Mouse (Mus musculus) midbrain, embryonic 12.5 days (tissue): ENCODE measurements around the gene Wsb2. TPM values are rescaled to one million over a fixed set of nuclear protein-coding genes. Genes with fewer than 3 reads are reported as not detected.
"Not testable (repeated sequence)": the region's sequence is repeated elsewhere in the genome, so short reads cannot be mapped to it uniquely, and the experiment has no call there.

Source experiments
- ATAC-seq: fragments of 200-750 bp; cut with Nextera tagmentation; 2 replicates; pipeline ENCODE4 v1.8.0; 2017; ENCODE audit warnings: low read depth, moderate TSS enrichment, moderate library complexity; ENCODE audit not compliant: low FRiP score
- H3K27ac ChIP-seq: fragments of 300-500 bp; sonication (generic); replicated peaks from 2 replicates; pipeline ENCODE4 v1.5.1; 2016; ENCODE audit warnings: mild to moderate bottlenecking
- H3K27me3 ChIP-seq: fragments of 300-500 bp; sonication (generic); 2 replicates; pipeline ENCODE4 v1.6.1; 2016; ENCODE audit warnings: mild to moderate bottlenecking
- H3K36me3 ChIP-seq: fragments of 300-500 bp; sonication (generic); 2 replicates; pipeline ENCODE4 v1.6.1; 2016
- H3K4me1 ChIP-seq: fragments of 300-500 bp; sonication (generic); 2 replicates; pipeline ENCODE4 v1.6.1; 2016
- H3K4me2 ChIP-seq: fragments of 300-500 bp; sonication (generic); replicated peaks from 2 replicates; pipeline ENCODE4 v1.6.1; 2016; ENCODE audit warnings: mild to moderate bottlenecking, moderate library complexity
- H3K4me3 ChIP-seq: fragments of 300-500 bp; sonication (generic); 2 replicates; pipeline ENCODE4 v1.5.1; 2016; ENCODE audit warnings: mild to moderate bottlenecking
- H3K9ac ChIP-seq: fragments of 300-500 bp; sonication (generic); replicated peaks from 2 replicates; pipeline ENCODE4 v1.6.1; 2016; ENCODE audit warnings: mild to moderate bottlenecking, moderate library complexity
- H3K9me3 ChIP-seq: fragments of 300-500 bp; sonication (generic); 2 replicates; pipeline ENCODE4 v1.6.1; 2016; ENCODE audit warnings: mild to moderate bottlenecking
- WGBS: fragments of 180-500 bp; shearing (Covaris S2); methylation state at CpG from one replicate; pipeline ENCODE4 v1.1.7; 2016; 5-methylcytosine and 5-hydroxymethylcytosine counted together
- polyA plus RNA-seq: library from polyadenylated mRNA; unstranded; fragments of >200 nt; fragmentation: Nextera tagmentation; extraction: Ambion mirVana; gene quantifications from 2 replicates; pipeline ENCODE4 v1.2.1, GENCODE M21; 2016

Wsb2 gene
- polyA plus RNA-seq, 1 experiment from 2014 or later, result 113 TPM

DNA sequence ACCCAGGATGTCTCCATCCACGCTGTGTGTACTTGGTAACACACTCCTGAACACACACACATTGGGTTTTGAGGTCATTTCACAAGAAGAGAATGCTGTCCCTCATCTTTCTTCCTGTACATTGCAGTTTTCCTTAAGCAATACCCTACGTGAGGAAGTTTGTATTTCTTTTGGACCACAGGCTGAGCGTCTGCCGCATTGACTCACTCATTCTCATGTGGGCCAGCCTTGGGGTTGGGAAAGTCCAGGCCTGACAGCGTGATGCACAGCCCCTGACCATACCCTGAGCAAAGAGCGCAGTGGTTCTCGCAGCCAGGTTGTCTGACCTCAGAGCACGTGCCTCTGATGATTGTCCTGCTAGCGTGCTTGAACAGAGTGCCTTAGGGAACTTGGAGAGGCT, 16.3 kb downstream of the Wsb2 start:
- Histone ChIP-seq H3K36me3 (peaks cover 91% of the 10 kb centered on the region), H3K9ac (no peak overlapping the region), H3K4me3 (no peak overlapping the region), H3K27me3 (no peaks in the 10 kb centered on the region), H3K4me1 (no peaks in the 10 kb centered on the region), H3K4me2 (no peak overlapping the region), H3K9me3 (no peaks in the 10 kb centered on the region), H3K27ac (no peak overlapping the region)
- no peak for ATAC-seq
- 93% methylated on average over 9 of the region's 9 CpGs for WGBS

DNA sequence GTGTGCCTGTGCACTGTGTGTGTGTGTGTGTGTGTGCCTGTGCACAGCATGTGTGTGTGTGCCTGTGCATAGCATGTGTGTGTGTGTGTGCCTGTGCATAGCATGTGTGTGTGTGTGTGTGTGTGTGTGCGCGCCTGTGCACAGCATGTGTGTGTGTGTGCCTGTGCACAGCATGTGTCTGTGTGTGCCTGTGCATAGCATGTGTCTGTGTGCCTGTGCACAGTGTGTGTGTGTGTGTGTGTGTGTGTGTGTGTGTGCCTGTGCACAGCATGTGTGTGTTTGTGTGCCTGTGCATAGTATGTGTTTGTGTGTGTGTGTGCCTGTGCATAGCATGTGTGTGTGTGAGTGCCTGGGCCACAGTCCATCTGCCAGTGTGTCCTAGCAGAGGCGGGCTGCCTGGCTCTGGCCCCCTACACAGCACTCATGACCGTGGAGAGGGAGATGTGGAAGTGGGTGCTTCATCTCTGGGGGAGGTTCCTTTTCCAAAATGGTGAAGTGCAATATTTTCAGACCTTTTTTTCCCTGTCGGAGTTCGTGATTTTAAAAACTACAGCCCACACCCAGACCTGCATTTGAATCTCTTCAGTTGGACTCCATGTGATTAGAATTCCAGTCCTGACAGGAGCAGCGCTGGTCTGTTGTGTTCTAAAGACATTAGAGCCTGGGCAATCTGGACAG, 17.4 kb downstream of the Wsb2 start:
- H3K9me3 ChIP-seq, result no peaks in the 10 kb centered on the region
- no peak overlapping the region for H3K4me2 ChIP-seq
- no peak overlapping the region for H3K4me3 ChIP-seq
- no peak overlapping the region for H3K9ac ChIP-seq
- ATAC-seq, result no peak
- H3K4me1 ChIP-seq, result no peaks in the 10 kb centered on the region
- no peaks in the 10 kb centered on the region for H3K27me3 ChIP-seq
- peaks cover 91% of the 10 kb centered on the region for H3K36me3 ChIP-seq
- WGBS, result 86% methylated on average over 7 of the region's 7 CpGs
- H3K27ac ChIP-seq, result no peak overlapping the region

GRCm38 (mm10) chr5:117376331-117376761, 19.2 kb downstream of the Wsb2 start:
- H3K36me3 ChIP-seq, result peaks cover 91% of the 10 kb centered on the region

DNA sequence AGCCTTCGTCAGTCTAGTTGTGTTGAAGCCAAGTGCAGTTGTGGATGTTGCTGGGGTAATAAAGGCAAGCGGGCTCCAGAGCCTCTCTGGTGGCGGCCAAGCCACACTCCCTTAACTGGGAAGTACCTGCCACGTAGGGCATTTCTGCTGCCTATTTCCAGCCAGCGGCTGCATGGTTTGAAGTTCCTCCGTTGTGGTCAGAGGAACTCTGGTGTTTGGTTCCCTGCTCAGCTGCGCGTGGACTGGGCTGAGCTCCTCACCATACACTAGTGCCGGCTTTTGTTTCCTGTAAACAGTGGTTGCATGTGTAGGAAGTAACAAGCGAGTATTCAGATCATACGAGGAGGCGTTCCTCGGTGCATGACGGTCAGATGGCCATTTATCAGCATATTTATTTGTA, 20.6 kb downstream of the Wsb2 start:
- not testable (repeated sequence) for H3K9me3 ChIP-seq, H3K9ac ChIP-seq, H3K4me2 ChIP-seq, H3K27ac ChIP-seq, ATAC-seq, H3K4me1 ChIP-seq, H3K27me3 ChIP-seq, H3K4me3 ChIP-seq
- WGBS, result 92% methylated on average over 14 of the region's 14 CpGs
- peaks cover 91% of the 10 kb centered on the region for H3K36me3 ChIP-seq

More at GRCm38 (mm10) chr5:117376331-117376761, 19.2 kb downstream of the Wsb2 start:
- H3K4me3 ChIP-seq, result no peak overlapping the region
- no peak for ATAC-seq
- 87% methylated on average over 11 of the region's 11 CpGs for WGBS
- no peak overlapping the region for H3K4me2 ChIP-seq
- no peaks in the 10 kb centered on the region for H3K4me1 ChIP-seq
- H3K9me3 ChIP-seq, result no peaks in the 10 kb centered on the region
- H3K9ac ChIP-seq, result no peak overlapping the region
- H3K27ac ChIP-seq, result no peak overlapping the region
- no peaks in the 10 kb centered on the region for H3K27me3 ChIP-seq

- no peaks in the 10 kb centered on the region for H3K27me3 ChIP-seq
- no peak overlapping the region for H3K4me2 ChIP-seq
- H3K9ac ChIP-seq, result no peak overlapping the region
- no peaks in the 10 kb centered on the region for H3K9me3 ChIP-seq
- WGBS, result 83% methylated on average over 4 of the region's 4 CpGs
- no peak overlapping the region for H3K4me3 ChIP-seq
- no peak overlapping the region for H3K27ac ChIP-seq
- peaks cover 92% of the 10 kb centered on the region for H3K36me3 ChIP-seq
- H3K4me1 ChIP-seq, result no peaks in the 10 kb centered on the region
- ATAC-seq, result no peak
These were observed 23.1 kb downstream of the Wsb2 start for GRCm38 (mm10) chr5:117380199-117380598.

DNA sequence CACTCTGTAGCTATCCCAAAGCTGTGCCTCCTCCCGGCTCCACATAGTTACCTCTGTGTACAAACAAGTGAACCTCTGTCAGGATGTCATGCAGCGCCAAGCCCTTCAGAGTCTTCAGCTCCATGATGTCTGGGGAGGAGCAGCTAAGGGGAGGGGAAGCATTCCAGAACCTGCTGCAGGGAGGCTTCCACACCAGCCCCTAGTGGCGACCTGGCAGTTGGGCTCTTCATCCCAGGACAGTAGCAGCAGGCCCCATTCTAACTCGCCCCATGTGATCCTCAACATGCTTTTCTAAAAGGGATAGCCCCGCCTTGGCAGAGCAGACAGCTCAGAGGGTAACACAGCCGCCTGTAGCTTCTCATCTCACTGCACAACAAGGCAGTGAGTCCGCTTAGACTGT, 24.7 kb downstream of the Wsb2 start:
- H3K9ac ChIP-seq, result no peak overlapping the region
- H3K27ac ChIP-seq, result no peak overlapping the region
- H3K4me1 ChIP-seq, result no peaks in the 10 kb centered on the region
- no peaks in the 10 kb centered on the region for H3K27me3 ChIP-seq
- H3K36me3 ChIP-seq, result peaks cover 81% of the 10 kb centered on the region
- no peak overlapping the region for H3K4me2 ChIP-seq
- H3K9me3 ChIP-seq, result no peaks in the 10 kb centered on the region
- no peak for ATAC-seq
- 77% methylated on average over 7 of the region's 7 CpGs for WGBS
- H3K4me3 ChIP-seq, result no peak overlapping the region

DNA sequence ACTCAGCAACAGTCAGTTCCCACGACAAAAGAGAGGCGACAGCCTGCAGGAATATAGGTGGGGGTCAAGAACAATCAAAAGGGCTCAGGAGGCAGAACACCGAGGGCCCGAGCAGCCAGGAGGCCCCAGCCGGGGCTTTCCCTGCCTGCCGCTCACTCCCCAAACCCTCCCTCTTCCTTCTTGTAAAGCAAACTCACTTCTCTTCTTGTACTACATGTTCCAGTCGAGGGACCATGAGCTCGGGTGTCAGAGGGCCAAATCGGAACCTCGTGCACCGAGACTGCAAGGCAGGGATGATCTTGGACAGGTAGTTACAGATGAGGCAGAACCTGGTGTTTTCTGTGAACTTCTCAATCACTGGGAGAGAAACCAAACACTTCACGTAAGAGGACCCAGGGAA, 26.1 kb downstream of the Wsb2 start:
- no peak overlapping the region for H3K4me2 ChIP-seq
- peaks cover 72% of the 10 kb centered on the region for H3K36me3 ChIP-seq
- 76% methylated on average over 12 of the region's 12 CpGs for WGBS
- no peak for ATAC-seq
- no peaks in the 10 kb centered on the region for H3K9me3 ChIP-seq
- H3K27me3 ChIP-seq, result no peaks in the 10 kb centered on the region
- no peak overlapping the region for H3K27ac ChIP-seq
- H3K4me3 ChIP-seq, result no peak overlapping the region
- H3K9ac ChIP-seq, result no peak overlapping the region
- peaks cover 11% of the 10 kb centered on the region for H3K4me1 ChIP-seq

- Histone ChIP-seq H3K36me3 (peaks cover 24% of the 10 kb centered on the region), H3K9ac (peak overlapping the region; percentile 73), H3K4me3 (peak overlapping the region; percentile 72), H3K4me2 (peak overlapping the region; percentile 64), H3K9me3 (0 out of 2 replicates have a peak, but pooled peaks cover 4% of the 10 kb centered on the region), H3K4me1 (peaks cover 17% of the 10 kb centered on the region), H3K27me3 (no peaks in the 10 kb centered on the region), H3K27ac (peak overlapping the region; percentile 58)
- WGBS, result 11% methylated on average over 16 of the region's 16 CpGs
- ATAC-seq, result peak; percentile 32
These were observed 31.2 kb downstream of the Wsb2 start for GRCm38 (mm10) chr5:117388296-117388751.

DNA sequence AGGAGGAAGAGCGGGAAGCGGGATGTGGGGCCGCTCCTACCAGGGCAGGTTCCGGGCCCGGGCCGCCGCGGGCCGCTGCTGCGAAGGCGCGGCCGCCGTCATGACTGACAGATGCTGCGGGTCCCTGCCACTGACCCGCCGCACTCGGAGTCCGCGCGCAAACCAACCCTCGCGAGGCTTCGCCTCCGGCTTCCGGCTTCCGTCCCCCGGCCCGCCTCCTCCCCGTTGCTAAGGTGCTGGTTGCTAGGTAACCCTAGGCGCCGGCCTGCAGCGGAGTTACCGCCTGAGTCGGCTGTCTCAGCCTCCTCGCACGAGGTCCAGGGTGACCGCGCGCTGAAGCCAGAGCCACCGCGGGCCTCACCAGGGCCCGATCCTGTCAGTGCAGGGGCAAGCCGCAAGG, 31.8 kb downstream of the Wsb2 start, which contains the start of gene Rfc5:
TSS of gene Rfc5 (minus strand) at position 171 of the 400 bp plus-strand sequence.
- peak within 1 kb of the TSS; percentile 64 for H3K4me2 ChIP-seq
- peaks cover 18% of the 10 kb centered on the region for H3K36me3 ChIP-seq
- H3K4me3 ChIP-seq, result peak within 1 kb of the TSS; percentile 72
- H3K9ac ChIP-seq, result peak within 1 kb of the TSS; percentile 73
- H3K9me3 ChIP-seq, result 0 out of 2 replicates have a peak, but pooled peaks cover 4% of the 10 kb centered on the region
- peak; percentile 98 for ATAC-seq
- peaks cover 17% of the 10 kb centered on the region for H3K4me1 ChIP-seq
- no peaks in the 10 kb centered on the region for H3K27me3 ChIP-seq
- H3K27ac ChIP-seq, result peak within 1 kb of the TSS; percentile 58
- under 1% methylated on average over 43 of the region's 44 CpGs for WGBS

GRCm38 (mm10) chr5:117390895-117391294, 33.8 kb downstream of the Wsb2 start:
- Histone ChIP-seq H3K9me3 (0 out of 2 replicates have a peak, but pooled peaks cover 4% of the 10 kb centered on the region), H3K27ac (no peak overlapping the region), H3K9ac (no peak overlapping the region), H3K36me3 (no peaks in the 10 kb centered on the region; the same call in 1 of the 2 replicates), H3K4me1 (peaks cover 17% of the 10 kb centered on the region), H3K4me2 (no peak overlapping the region), H3K27me3 (no peaks in the 10 kb centered on the region), H3K4me3 (no peak overlapping the region)
- 95% methylated on average over 1 of the region's 1 CpGs for WGBS
- ATAC-seq, result no peak

- 0 out of 2 replicates have a peak, but pooled peaks cover 4% of the 10 kb centered on the region for H3K9me3 ChIP-seq
- no peaks in the 10 kb centered on the region for H3K36me3 ChIP-seq
- WGBS, result 87% methylated on average over 5 of the region's 5 CpGs
- H3K27me3 ChIP-seq, result no peaks in the 10 kb centered on the region
- H3K4me3 ChIP-seq, result no peak overlapping the region
- H3K4me2 ChIP-seq, result no peak overlapping the region
- 0 out of 2 replicates have a peak, but pooled peaks cover 4% of the 10 kb centered on the region for H3K4me1 ChIP-seq
- ATAC-seq, result no peak
- H3K9ac ChIP-seq, result no peak overlapping the region
- no peak overlapping the region for H3K27ac ChIP-seq
These were observed 38.7 kb downstream of the Wsb2 start for GRCm38 (mm10) chr5:117395834-117396233.

DNA sequence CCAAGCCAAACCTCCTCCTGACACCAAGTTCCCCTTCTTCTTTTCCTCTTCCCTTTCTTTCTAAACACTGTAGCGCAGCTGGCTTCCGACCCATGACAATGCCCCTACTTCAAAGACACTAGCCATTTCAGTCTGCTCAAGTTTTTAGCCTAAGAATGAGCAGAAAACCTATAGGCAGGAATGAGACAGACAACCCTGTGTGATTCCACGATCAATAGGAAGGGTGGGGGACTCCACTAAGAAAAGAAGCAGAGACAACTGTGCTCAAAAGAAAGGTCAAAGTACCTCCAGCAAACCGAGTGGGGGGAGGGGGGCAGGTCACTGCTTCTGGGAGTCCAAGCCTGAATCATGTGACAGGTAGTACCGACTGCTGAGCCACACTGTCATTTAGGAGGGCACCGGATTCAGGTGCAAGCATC, 39.5 kb downstream of the Wsb2 start:
- Histone ChIP-seq H3K27ac (no peak overlapping the region), H3K4me2 (no peak overlapping the region), H3K36me3 (no peaks in the 10 kb centered on the region), H3K27me3 (no peaks in the 10 kb centered on the region), H3K4me3 (no peak overlapping the region), H3K9ac (no peak overlapping the region), H3K4me1 (0 out of 2 replicates have a peak, but pooled peaks cover 4% of the 10 kb centered on the region), H3K9me3 (0 out of 2 replicates have a peak, but pooled peaks cover 4% of the 10 kb centered on the region)
- no peak for ATAC-seq
- 63% methylated on average over 6 of the region's 6 CpGs for WGBS
